Mouse (Mus musculus) lung, embryonic 16.5 days (tissue): ENCODE measurements around the gene Sbf2. TPM values are rescaled to one million over a fixed set of nuclear protein-coding genes. Genes with fewer than 3 reads are reported as not detected.

Source experiments
- ATAC-seq: fragments of 200-750 bp; cut with Nextera tagmentation; 2 replicates; pipeline ENCODE4 v1.8.0; 2017; ENCODE audit warnings: low read depth, mild to moderate bottlenecking, moderate library complexity
- H3K27ac ChIP-seq: fragments of 300-500 bp; sonication (generic); 2 replicates; pipeline ENCODE4 v1.5.1; 2014; ENCODE audit warnings: mild to moderate bottlenecking, control low read depth, low read length
- H3K27me3 ChIP-seq: fragments of 300-500 bp; sonication (generic); 2 replicates; pipeline ENCODE4 v1.6.1; 2014; ENCODE audit warnings: low read depth, low read length, mixed read lengths; ENCODE audit not compliant: control insufficient read depth, insufficient read depth
- H3K36me3 ChIP-seq: fragments of 300-500 bp; sonication (generic); 2 replicates; pipeline ENCODE4 v1.6.1; 2014; ENCODE audit warnings: low read length; ENCODE audit not compliant: control insufficient read depth, insufficient read depth
- H3K4me1 ChIP-seq: fragments of 300-500 bp; sonication (generic); replicated peaks from 2 replicates; pipeline ENCODE4 v1.6.1; 2014; ENCODE audit warnings: low read length, mixed read lengths; ENCODE audit not compliant: control insufficient read depth, insufficient read depth
- H3K4me2 ChIP-seq: fragments of 300-500 bp; sonication (generic); 2 replicates; pipeline ENCODE4 v1.6.1; 2014; ENCODE audit warnings: low read depth, low read length, control low read depth
- H3K4me3 ChIP-seq: fragments of 300-500 bp; sonication (generic); 2 replicates; pipeline ENCODE4 v1.5.1; 2014; ENCODE audit warnings: mild to moderate bottlenecking, low read length, control low read depth
- H3K9ac ChIP-seq: fragments of 300-500 bp; sonication (generic); 2 replicates; pipeline ENCODE4 v1.6.1; 2014; ENCODE audit warnings: low read length, control low read depth
- H3K9me3 ChIP-seq: fragments of 300-500 bp; sonication (generic); 2 replicates; pipeline ENCODE4 v1.6.1; 2016; ENCODE audit warnings: low read length; ENCODE audit not compliant: control insufficient read depth
- WGBS: fragments of 180-500 bp; shearing (Covaris S2); extraction: QIAGEN DNeasy Blood & Tissue Kit; methylation state at CpG from one replicate; pipeline ENCODE4 v1.1.7; 2014; 5-methylcytosine and 5-hydroxymethylcytosine counted together
- polyA plus RNA-seq: library from polyadenylated mRNA; unstranded; fragments of >200 nt; fragmentation: Nextera tagmentation; extraction: Ambion mirVana; gene quantifications from 2 replicates; pipeline ENCODE4 v1.2.1, GENCODE M21; 2015

Sbf2 gene
- polyA plus RNA-seq, 1 experiment from 2014 or later, result 37.9 TPM

DNA sequence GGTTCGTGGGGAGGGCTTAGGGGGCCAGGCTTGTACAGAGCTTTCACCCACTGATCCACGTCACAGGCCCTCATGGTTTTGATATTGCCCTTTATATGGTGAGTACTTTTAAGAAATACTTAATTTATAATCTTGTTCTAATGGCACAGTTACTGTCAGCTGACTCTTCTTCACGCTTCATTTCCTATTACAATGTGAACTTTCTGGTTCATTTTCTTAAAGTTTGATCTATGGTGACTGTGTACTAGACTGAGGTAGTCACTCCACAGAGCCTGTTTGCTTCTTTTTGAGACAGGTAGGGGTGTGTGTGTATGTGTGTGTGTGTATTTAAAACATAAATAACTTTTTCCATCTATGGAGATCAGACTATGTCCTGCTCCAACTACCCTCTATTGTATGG, 21.2 kb upstream of the Sbf2 start:
- no peak overlapping the region for H3K4me2 ChIP-seq
- no peak overlapping the region for H3K27ac ChIP-seq
- H3K27me3 ChIP-seq, result no peaks in the 10 kb centered on the region
- H3K9ac ChIP-seq, result no peak overlapping the region
- no peak overlapping the region for H3K4me3 ChIP-seq
- no peak for ATAC-seq
- 84% methylated on average over 3 of the region's 3 CpGs for WGBS
- peaks cover 8% of the 10 kb centered on the region for H3K4me1 ChIP-seq
- no peaks in the 10 kb centered on the region for H3K36me3 ChIP-seq
- H3K9me3 ChIP-seq, result no peaks in the 10 kb centered on the region

DNA sequence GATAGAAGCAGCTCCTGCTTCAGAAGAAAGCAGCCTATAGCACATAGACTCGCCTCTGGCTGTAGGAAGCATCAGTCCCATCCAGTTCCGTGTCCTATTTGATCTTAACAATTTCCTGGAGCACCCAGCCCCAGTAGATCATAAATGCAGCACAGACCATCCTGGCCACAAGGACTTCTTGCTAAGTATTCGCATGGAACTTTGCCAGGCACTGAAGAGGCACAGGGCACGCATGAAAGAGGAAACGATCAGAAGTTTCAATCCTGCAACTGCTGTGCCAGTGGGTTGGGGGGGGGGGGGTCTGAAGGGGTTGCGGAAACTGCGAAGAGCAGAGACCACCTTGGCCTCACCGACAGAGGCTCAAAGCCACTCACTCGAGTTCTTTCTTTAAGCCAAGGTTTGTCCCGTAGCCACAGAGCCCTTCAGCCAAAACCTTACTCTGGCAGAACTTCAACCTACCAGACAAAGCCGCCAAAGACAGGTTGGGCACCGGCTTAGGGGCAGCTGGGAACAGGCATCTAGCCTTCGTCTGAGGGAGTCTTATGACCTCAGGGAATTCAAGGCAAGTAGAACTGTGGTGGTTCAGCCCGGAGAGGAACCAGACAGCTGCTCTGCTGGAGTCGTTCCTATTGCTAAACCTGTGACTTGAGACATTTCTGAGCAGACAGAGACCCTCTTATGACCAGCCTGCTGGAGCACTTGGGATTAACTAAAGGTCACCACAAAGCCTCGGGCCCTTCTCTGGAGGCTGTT, 16.6 kb upstream of the Sbf2 start:
- H3K36me3 ChIP-seq, result no peaks in the 10 kb centered on the region
- H3K9me3 ChIP-seq, result no peaks in the 10 kb centered on the region
- no peak overlapping the region for H3K27ac ChIP-seq
- peaks cover 40% of the 10 kb centered on the region for H3K4me1 ChIP-seq
- WGBS, result 53% methylated on average over 16 of the region's 16 CpGs
- H3K27me3 ChIP-seq, result peaks cover 17% of the 10 kb centered on the region
- no peak overlapping the region; the same call in 1 of the 2 replicates for H3K9ac ChIP-seq
- H3K4me2 ChIP-seq, result peak overlapping the region; percentile 99; the same call in 1 of the 2 replicates
- no peak overlapping the region for H3K4me3 ChIP-seq
- no peak for ATAC-seq

DNA sequence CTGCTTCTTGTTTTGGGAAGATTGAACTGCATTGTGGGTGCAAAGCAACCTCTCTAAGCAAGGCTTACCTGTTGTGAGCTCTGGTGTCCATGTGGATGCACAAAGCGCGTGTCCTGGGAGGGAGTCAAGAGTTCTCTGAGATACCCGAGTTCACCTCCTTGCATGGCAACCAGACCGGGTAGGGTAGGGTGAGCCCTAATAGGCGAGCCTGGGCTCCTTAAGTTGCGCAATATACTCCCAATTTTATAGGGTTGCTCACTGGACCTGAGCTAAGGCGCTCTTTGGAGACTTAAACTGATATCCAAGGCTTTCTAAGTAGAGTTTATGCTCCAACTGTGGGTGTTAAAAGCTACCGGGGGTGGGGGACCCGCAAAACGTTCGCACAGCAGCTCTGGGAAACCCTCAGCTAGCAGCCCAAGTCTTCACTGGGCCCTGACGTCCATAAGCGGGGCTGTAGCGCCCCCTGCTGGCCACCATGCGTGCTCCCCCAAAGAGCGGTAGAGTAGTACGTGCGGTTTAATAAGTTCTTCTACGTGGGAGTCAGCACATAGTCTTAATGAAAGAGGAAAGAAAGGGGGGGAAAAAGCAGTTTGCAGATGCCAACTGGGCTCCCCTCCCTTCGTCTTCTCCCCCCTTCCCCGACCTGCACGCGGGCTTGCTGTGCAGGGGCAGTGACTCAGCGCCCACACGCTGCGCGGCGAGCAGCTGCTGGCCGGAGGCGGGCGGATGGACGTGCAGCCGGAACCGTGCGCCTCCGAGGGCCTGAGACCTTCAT, 15.4 kb upstream of the Sbf2 start:
- H3K9ac ChIP-seq, result peak overlapping the region; percentile 81
- H3K4me1 ChIP-seq, result peaks cover 50% of the 10 kb centered on the region
- peaks cover 19% of the 10 kb centered on the region for H3K27me3 ChIP-seq
- no peaks in the 10 kb centered on the region for H3K9me3 ChIP-seq
- peak; percentile 87 for ATAC-seq
- peak overlapping the region; percentile 99 for H3K4me2 ChIP-seq
- peak overlapping the region; percentile 69 for H3K27ac ChIP-seq
- 3% methylated on average over 33 of the region's 36 CpGs for WGBS
- no peaks in the 10 kb centered on the region for H3K36me3 ChIP-seq
- peak overlapping the region; percentile 62 for H3K4me3 ChIP-seq

DNA sequence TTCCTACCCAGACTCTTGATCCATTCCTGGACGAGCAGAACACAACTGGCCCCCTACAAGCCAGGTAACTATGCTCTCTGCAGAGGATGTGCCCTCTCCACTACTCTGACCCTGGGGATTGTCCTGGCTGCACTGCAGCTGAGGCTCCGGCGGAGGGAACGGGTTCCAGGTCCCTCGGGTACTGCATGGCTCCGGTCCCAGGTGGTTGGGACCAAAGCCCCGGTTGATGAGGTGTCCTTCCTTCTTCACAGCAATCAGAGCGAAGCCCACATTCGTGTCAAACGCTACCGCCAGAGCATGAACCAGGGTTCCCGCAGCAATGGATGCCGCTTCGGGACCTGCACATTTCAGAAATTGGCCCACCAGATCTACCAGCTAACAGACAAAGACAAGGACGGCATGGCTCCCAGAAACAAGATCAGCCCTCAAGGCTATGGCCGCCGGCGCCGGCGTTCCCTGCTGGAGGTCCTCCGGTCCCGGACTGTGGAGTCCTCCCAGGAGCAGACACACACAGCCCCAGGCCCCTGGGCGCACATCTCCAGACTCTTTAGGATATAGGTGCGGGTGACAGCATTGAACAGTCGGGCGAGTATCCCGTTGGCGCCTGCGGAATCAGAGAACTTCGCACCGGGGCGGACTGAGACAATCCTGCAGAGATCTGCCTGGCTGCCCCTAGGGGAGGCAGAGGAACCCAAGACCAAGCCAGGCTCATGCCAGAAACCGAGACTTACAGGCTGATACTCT, 14.1 kb upstream of the Sbf2 start:
- Histone ChIP-seq H3K4me3 (peak overlapping the region; percentile 62), H3K4me2 (peak overlapping the region; percentile 99), H3K27me3 (peaks cover 19% of the 10 kb centered on the region), H3K9ac (peak overlapping the region; percentile 72), H3K36me3 (no peaks in the 10 kb centered on the region), H3K4me1 (peaks cover 62% of the 10 kb centered on the region), H3K9me3 (no peaks in the 10 kb centered on the region), H3K27ac (no peak overlapping the region)
- no peak for ATAC-seq
- under 1% methylated on average over 33 of the region's 33 CpGs for WGBS

DNA sequence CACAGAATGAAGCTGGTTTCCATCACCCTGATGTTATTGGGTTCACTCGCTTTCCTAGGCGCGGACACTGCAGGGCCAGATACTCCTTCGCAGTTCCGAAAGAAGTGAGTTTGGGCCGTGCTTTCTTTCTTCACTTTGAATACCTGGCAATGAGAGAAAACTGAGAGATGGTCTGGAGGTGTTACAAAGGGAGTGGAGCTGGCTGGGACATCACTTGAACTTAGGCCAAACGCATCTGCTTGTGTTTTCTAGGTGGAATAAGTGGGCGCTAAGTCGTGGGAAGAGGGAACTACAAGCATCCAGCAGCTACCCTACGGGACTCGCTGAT, 13.5 kb upstream of the Sbf2 start:
- H3K9ac ChIP-seq, result peak overlapping the region; percentile 72
- no peaks in the 10 kb centered on the region for H3K36me3 ChIP-seq
- ATAC-seq, result no peak
- H3K4me2 ChIP-seq, result peak overlapping the region; percentile 99
- peaks cover 63% of the 10 kb centered on the region for H3K4me1 ChIP-seq
- no peaks in the 10 kb centered on the region for H3K9me3 ChIP-seq
- peak overlapping the region; percentile 62 for H3K4me3 ChIP-seq
- WGBS, result 2% methylated on average over 11 of the region's 11 CpGs
- peaks cover 19% of the 10 kb centered on the region for H3K27me3 ChIP-seq
- no peak overlapping the region for H3K27ac ChIP-seq

DNA sequence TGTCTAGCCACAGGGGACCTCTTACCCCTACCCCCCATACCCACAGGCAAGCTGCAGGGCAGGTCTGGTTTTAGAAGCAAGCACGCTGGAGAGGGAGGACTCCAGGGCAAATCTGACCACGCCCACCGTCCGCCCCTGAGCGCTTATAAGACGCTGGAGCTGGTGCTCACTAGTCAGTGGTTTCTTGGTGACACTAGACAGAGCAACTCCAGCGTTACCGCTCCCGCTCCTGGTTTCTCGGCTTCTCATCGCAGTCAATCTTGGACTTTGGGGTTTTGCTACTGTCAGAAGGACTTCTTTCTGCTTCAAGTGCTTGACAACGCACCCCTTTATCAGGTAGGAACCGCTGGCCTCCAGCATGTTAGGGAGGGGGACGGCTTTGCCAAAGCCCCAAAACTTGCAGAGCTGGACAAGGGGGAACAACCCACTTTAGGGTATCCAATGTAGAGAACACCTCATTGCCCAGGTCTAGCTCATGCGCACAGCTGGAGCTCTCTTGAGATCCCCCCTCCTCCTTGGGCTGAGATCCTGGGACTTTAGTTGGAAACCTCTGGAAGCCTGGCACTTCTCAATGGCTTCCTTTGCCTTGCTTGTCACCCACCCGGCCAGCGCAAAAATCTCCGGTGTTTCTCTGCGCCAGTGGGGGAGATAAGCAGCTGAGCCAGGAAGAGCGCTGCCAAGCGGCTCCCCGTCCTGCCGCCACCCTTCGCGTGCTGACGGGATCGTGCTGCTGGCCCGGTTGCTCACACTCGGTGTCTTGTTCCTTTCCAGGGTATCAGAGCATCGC, 13.0 kb upstream of the Sbf2 start, which contains the start of gene Adm:
Gene Adm (plus strand): TSS at position 176 of the 787 bp plus-strand sequence.
- Histone ChIP-seq H3K4me1 (peaks cover 63% of the 10 kb centered on the region), H3K36me3 (no peaks in the 10 kb centered on the region), H3K27ac (no peak within 1 kb of the TSS), H3K4me2 (peak within 1 kb of the TSS; percentile 99), H3K27me3 (peaks cover 19% of the 10 kb centered on the region), H3K4me3 (peak within 1 kb of the TSS; percentile 62), H3K9ac (peak within 1 kb of the TSS; percentile 72), H3K9me3 (no peaks in the 10 kb centered on the region)
- under 1% methylated on average over 30 of the region's 30 CpGs for WGBS
- peak; percentile 66 for ATAC-seq

DNA sequence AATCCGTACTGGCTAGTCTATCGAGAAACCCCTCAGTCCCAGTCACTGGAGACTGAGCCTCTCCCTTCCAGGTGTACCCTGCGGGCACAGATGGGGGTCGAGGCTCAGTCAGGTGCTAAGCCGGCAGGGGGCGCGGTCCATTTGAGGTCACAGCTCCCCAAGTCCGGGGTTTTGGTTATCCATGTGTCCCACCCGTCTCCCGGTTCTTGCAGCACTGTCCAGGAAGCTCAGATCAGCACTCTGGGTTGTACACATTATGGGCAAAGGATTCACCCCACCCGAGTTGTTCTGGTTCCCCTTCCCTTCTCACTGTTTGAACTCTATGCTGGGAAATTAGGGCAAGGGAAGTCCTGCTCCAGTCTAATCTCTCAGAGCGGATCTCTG, 12.4 kb upstream of the Sbf2 start:
- H3K27ac ChIP-seq, result no peak overlapping the region
- ATAC-seq, result no peak
- peak overlapping the region; percentile 62 for H3K4me3 ChIP-seq
- 3% methylated on average over 12 of the region's 12 CpGs for WGBS
- H3K36me3 ChIP-seq, result no peaks in the 10 kb centered on the region
- H3K4me1 ChIP-seq, result peaks cover 63% of the 10 kb centered on the region
- H3K9me3 ChIP-seq, result no peaks in the 10 kb centered on the region
- peak overlapping the region; percentile 99 for H3K4me2 ChIP-seq
- peaks cover 19% of the 10 kb centered on the region for H3K27me3 ChIP-seq
- H3K9ac ChIP-seq, result peak overlapping the region; percentile 72; the same call in 1 of the 2 replicates

DNA sequence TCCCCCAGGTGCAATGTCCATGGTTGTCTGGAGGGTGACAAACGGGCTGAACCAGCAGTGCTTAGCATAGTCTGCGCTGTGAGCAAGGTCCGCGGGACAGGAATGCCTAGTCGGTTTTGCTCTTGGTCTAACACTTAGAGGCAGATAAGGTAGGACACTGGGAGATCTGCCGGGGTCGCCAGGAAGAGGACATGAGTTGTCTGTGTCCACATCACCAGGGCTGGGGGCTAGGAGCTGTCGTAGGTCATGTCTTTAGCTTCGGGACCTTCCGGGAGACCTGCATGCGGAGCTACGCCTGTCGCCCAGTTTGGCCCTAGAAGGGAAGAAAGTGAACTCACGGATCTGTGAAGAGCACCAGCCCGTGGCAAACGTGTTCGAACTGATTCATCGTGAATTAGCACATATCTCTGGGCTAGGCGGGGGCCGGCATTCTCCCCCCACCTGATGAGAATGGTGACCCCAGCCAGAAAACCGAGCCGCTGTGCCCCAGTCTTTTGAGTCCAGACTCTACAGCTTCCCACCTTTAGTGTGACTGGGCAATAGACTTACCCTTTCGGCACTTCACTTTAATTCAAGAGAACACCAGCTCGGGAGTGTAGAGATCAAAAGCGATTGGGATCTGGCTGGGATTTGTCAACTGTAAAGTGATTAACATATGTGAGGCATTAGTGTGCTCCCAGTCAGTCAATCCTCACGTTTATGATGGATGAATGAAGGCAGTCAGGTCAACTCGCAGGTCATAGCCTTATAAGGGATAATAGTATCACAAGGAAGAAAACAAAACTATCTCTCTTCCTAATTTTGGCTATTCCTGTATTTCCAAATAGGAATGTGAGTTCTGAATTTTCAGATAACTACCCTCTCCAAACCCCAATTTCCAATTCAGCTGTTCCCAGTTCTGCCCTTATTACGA, 11.7 kb upstream of the Sbf2 start:
- Histone ChIP-seq H3K36me3 (no peaks in the 10 kb centered on the region), H3K27me3 (peaks cover 19% of the 10 kb centered on the region), H3K9me3 (no peaks in the 10 kb centered on the region), H3K4me3 (peak overlapping the region; percentile 62), H3K4me2 (peak overlapping the region; percentile 99), H3K27ac (no peak overlapping the region), H3K9ac (no peak overlapping the region), H3K4me1 (peaks cover 62% of the 10 kb centered on the region)
- ATAC-seq, result no peak
- WGBS, result 12% methylated on average over 28 of the region's 28 CpGs
